Mouse (Mus musculus): ENCODE measurements around the gene Ap5m1. TPM values are rescaled to one million over a fixed set of nuclear protein-coding genes. Genes with fewer than 3 reads are reported as not detected.

The Ap5m1 gene
- 30.0 TPM for polyA plus RNA-seq (2017; shearing (Covaris generic))

GRCm38 (mm10) chr14:49065529-49066273 is at the start of gene Ap5m1:
TSS of gene Ap5m1 (plus strand) at chr14:49066097.

GRCm38 (mm10) chr14:49066274-49066823 is 452 bp downstream of the Ap5m1 start, which contains the start of gene Exoc5:
TSS of gene Exoc5 (minus strand) at chr14:49066653.

Other genes starting within 250 kb of the Ap5m1 start
- gene Exoc5, start 556 bp downstream of the Ap5m1 start, polyA plus RNA-seq (2017; shearing (Covaris generic)) = 93.9 TPM
- gene Naa30, start 106.1 kb downstream of the Ap5m1 start, polyA plus RNA-seq (2017; shearing (Covaris generic)) = 59.4 TPM
- gene ccdc198, start 179.4 kb downstream of the Ap5m1 start, polyA plus RNA-seq (2017; shearing (Covaris generic)) = 0.29 TPM

All from effector memory CD4-positive, alpha-beta T cell, adult 7 months (primary cell).